Mouse (Mus musculus): ENCODE measurements around the gene Olfr623. TPM values are rescaled to one million over a fixed set of nuclear protein-coding genes. Genes with fewer than 3 reads are reported as not detected.

Olfr623 gene
- polyA plus RNA-seq, 1 experiment from 2014 or later, result not detected

- Histone ChIP-seq H3K36me3 (ENCODE audit: control insufficient read depth, insufficient read depth, low read length) (no peaks in the 10 kb centered on the region), H3K4me1 (replicated peaks; ENCODE audit: control insufficient read depth, insufficient read depth) (no peaks in the 10 kb centered on the region), H3K4me3 (ENCODE audit: low read depth, low read length) (no peak within 1 kb of the TSS), H3K27ac (replicated peaks) (no peak within 1 kb of the TSS), H3K4me2 (replicated peaks; ENCODE audit: low read depth) (no peak within 1 kb of the TSS), H3K27me3 (ENCODE audit: control insufficient read depth, insufficient read depth, low read length) (no peaks in the 10 kb centered on the region), H3K9ac (ENCODE audit: low read length) (no peak within 1 kb of the TSS), H3K9me3 (ENCODE audit: control insufficient read depth, low read length) (no peaks in the 10 kb centered on the region)
- ATAC-seq (ENCODE audit: low FRiP score, low TSS enrichment) (no peak), DNase-seq (ENCODE audit: low spot score) (no peak)
- no peak for TF ChIP-seq CTCF (IDR thresholded peaks at IDR 0.05; ENCODE audit: low read depth)
- TF ChIP-seq EP300 (optimal IDR thresholded peaks at IDR 0.05), result no peak
- 65% methylated on average over 1 of the region's 1 CpGs for WGBS
Measured at GRCm38 (mm10) chr7:103642602-103643001, 20.9 kb downstream of the Olfr623 start, which contains the start of gene Olfr622. TSS of gene Olfr622 (minus strand) at chr7:103642702.

- no peak overlapping the region for H3K4me2 ChIP-seq (replicated peaks; ENCODE audit: low read depth)
- no peak overlapping the region for H3K27ac ChIP-seq (replicated peaks)
- H3K36me3 ChIP-seq (ENCODE audit: control insufficient read depth, insufficient read depth, low read length), result no peaks in the 10 kb centered on the region
- no peaks in the 10 kb centered on the region for H3K9me3 ChIP-seq (ENCODE audit: control insufficient read depth, low read length)
- no peaks in the 10 kb centered on the region for H3K4me1 ChIP-seq (replicated peaks; ENCODE audit: control insufficient read depth, insufficient read depth)
- DNase-seq (ENCODE audit: low spot score) (no peak), ATAC-seq (ENCODE audit: low FRiP score, low TSS enrichment) (no peak)
- H3K4me3 ChIP-seq (ENCODE audit: low read depth, low read length), result no peak overlapping the region
- no peaks in the 10 kb centered on the region for H3K27me3 ChIP-seq (ENCODE audit: control insufficient read depth, insufficient read depth, low read length)
- TF ChIP-seq EP300 (optimal IDR thresholded peaks at IDR 0.05) (no peak), CTCF (IDR thresholded peaks at IDR 0.05; ENCODE audit: low read depth) (no peak)
- no peak overlapping the region for H3K9ac ChIP-seq (ENCODE audit: low read length)
Measured at GRCm38 (mm10) chr7:103636795-103637194, 26.7 kb downstream of the Olfr623 start.

GRCm38 (mm10) chr7:103612434-103612833 is 51.1 kb downstream of the Olfr623 start, which contains the start of gene Olfr620:
TSS of gene Olfr620 (minus strand) at chr7:103612534.
- no peaks in the 10 kb centered on the region for H3K4me1 ChIP-seq (replicated peaks; ENCODE audit: control insufficient read depth, insufficient read depth)
- TF ChIP-seq EP300 (optimal IDR thresholded peaks at IDR 0.05) (no peak), CTCF (IDR thresholded peaks at IDR 0.05; ENCODE audit: low read depth) (no peak)
- H3K9me3 ChIP-seq (ENCODE audit: control insufficient read depth, low read length), result no peaks in the 10 kb centered on the region
- no peak within 1 kb of the TSS for H3K27ac ChIP-seq (replicated peaks)
- no peak within 1 kb of the TSS for H3K9ac ChIP-seq (ENCODE audit: low read length)
- DNase-seq (ENCODE audit: low spot score) (no peak), ATAC-seq (ENCODE audit: low FRiP score, low TSS enrichment) (no peak)
- no peaks in the 10 kb centered on the region for H3K27me3 ChIP-seq (ENCODE audit: control insufficient read depth, insufficient read depth, low read length)
- 62% methylated on average over 2 of the region's 2 CpGs for WGBS
- H3K4me3 ChIP-seq (ENCODE audit: low read depth, low read length), result no peak within 1 kb of the TSS
- H3K36me3 ChIP-seq (ENCODE audit: control insufficient read depth, insufficient read depth, low read length), result no peaks in the 10 kb centered on the region
- H3K4me2 ChIP-seq (replicated peaks; ENCODE audit: low read depth), result no peak within 1 kb of the TSS

Other genes starting within 250 kb of the Olfr623 start
- gene Usp17lc, start 248.6 kb downstream of the Olfr623 start, polyA plus RNA-seq (2015; fragmentation: Nextera tagmentation; extraction: Ambion mirVana), result not detected in 2 replicates
- not detected in 2 replicates for gene Olfr605, start 218.3 kb downstream of the Olfr623 start, polyA plus RNA-seq (2015; fragmentation: Nextera tagmentation; extraction: Ambion mirVana)
- gene Olfr606, start 214.7 kb downstream of the Olfr623 start, polyA plus RNA-seq (2015; fragmentation: Nextera tagmentation; extraction: Ambion mirVana), result not detected in 2 replicates
- not detected in 2 replicates for gene Olfr607, start 199.5 kb downstream of the Olfr623 start, polyA plus RNA-seq (2015; fragmentation: Nextera tagmentation; extraction: Ambion mirVana)
- gene Olfr608, start 193.8 kb downstream of the Olfr623 start, polyA plus RNA-seq (2015; fragmentation: Nextera tagmentation; extraction: Ambion mirVana), result not detected in 2 replicates
- gene Olfr609, start 165.6 kb downstream of the Olfr623 start, polyA plus RNA-seq (2015; fragmentation: Nextera tagmentation; extraction: Ambion mirVana), result not detected in 2 replicates
- gene Olfr610, start 151.6 kb downstream of the Olfr623 start, polyA plus RNA-seq (2015; fragmentation: Nextera tagmentation; extraction: Ambion mirVana), result not detected in 2 replicates
- not detected in 2 replicates for gene Olfr611, start 142.9 kb downstream of the Olfr623 start, polyA plus RNA-seq (2015; fragmentation: Nextera tagmentation; extraction: Ambion mirVana)
- gene Olfr612, start 121.0 kb downstream of the Olfr623 start, polyA plus RNA-seq (2015; fragmentation: Nextera tagmentation; extraction: Ambion mirVana), result not detected in 2 replicates
- gene Olfr613, start 115.6 kb downstream of the Olfr623 start, polyA plus RNA-seq (2015; fragmentation: Nextera tagmentation; extraction: Ambion mirVana), result not detected in 2 replicates
- gene Olfr615, start 107.6 kb downstream of the Olfr623 start, polyA plus RNA-seq (2015; fragmentation: Nextera tagmentation; extraction: Ambion mirVana), result not detected in 2 replicates
- gene Olfr616, start 94.6 kb downstream of the Olfr623 start, polyA plus RNA-seq (2015; fragmentation: Nextera tagmentation; extraction: Ambion mirVana), result not detected in 2 replicates
- gene Olfr617, start 90.6 kb downstream of the Olfr623 start, polyA plus RNA-seq (2015; fragmentation: Nextera tagmentation; extraction: Ambion mirVana), result not detected in 2 replicates
- gene Olfr618, start 73.6 kb downstream of the Olfr623 start, polyA plus RNA-seq (2015; fragmentation: Nextera tagmentation; extraction: Ambion mirVana), result 0.10 and 0.22 TPM in 2 replicates
- gene Olfr619, start 63.1 kb downstream of the Olfr623 start, polyA plus RNA-seq (2015; fragmentation: Nextera tagmentation; extraction: Ambion mirVana), result not detected in 2 replicates
- 0.10 TPM in 1 of 2 replicates, not detected in the other for gene Olfr620, start 51.2 kb downstream of the Olfr623 start, polyA plus RNA-seq (2015; fragmentation: Nextera tagmentation; extraction: Ambion mirVana)
- gene Olfr622, start 21.0 kb downstream of the Olfr623 start, polyA plus RNA-seq (2015; fragmentation: Nextera tagmentation; extraction: Ambion mirVana), result not detected in 2 replicates
- gene Olfr624, start 7.5 kb upstream of the Olfr623 start, polyA plus RNA-seq (2015; fragmentation: Nextera tagmentation; extraction: Ambion mirVana), result 0.02 TPM in 1 of 2 replicates, not detected in the other
- gene Olfr625-ps1, start 19.0 kb upstream of the Olfr623 start, polyA plus RNA-seq (2015; fragmentation: Nextera tagmentation; extraction: Ambion mirVana), result not detected in 2 replicates
- not detected in 2 replicates for gene Olfr243, start 51.0 kb upstream of the Olfr623 start, polyA plus RNA-seq (2015; fragmentation: Nextera tagmentation; extraction: Ambion mirVana)
- not detected in 2 replicates for gene Olfr628, start 66.7 kb upstream of the Olfr623 start, polyA plus RNA-seq (2015; fragmentation: Nextera tagmentation; extraction: Ambion mirVana)
- gene Olfr629, start 81.2 kb upstream of the Olfr623 start, polyA plus RNA-seq (2015; fragmentation: Nextera tagmentation; extraction: Ambion mirVana), result not detected in 2 replicates
- not detected in 2 replicates for gene Olfr630, start 93.6 kb upstream of the Olfr623 start, polyA plus RNA-seq (2015; fragmentation: Nextera tagmentation; extraction: Ambion mirVana)
- not detected in 2 replicates for gene Olfr69, start 107.9 kb upstream of the Olfr623 start, polyA plus RNA-seq (2015; fragmentation: Nextera tagmentation; extraction: Ambion mirVana)
- gene Olfr68, start 116.0 kb upstream of the Olfr623 start, polyA plus RNA-seq (2015; fragmentation: Nextera tagmentation; extraction: Ambion mirVana), result 0.02 TPM in 1 of 2 replicates, not detected in the other
- gene Olfr67, start 128.1 kb upstream of the Olfr623 start, polyA plus RNA-seq (2015; fragmentation: Nextera tagmentation; extraction: Ambion mirVana), result not detected in 2 replicates
- 137 and 177 TPM in 2 replicates for gene Hbb-bt, start 150.3 kb upstream of the Olfr623 start, polyA plus RNA-seq (2015; fragmentation: Nextera tagmentation; extraction: Ambion mirVana)
- 597 and 747 TPM in 2 replicates for gene Hbb-bs, start 164.4 kb upstream of the Olfr623 start, polyA plus RNA-seq (2015; fragmentation: Nextera tagmentation; extraction: Ambion mirVana)
- not detected in 2 replicates for gene Hbb-bh2, start 176.8 kb upstream of the Olfr623 start, polyA plus RNA-seq (2015; fragmentation: Nextera tagmentation; extraction: Ambion mirVana)
- not detected in 2 replicates for gene Hbb-bh1, start 179.5 kb upstream of the Olfr623 start, polyA plus RNA-seq (2015; fragmentation: Nextera tagmentation; extraction: Ambion mirVana)
- gene Hbb-y, start 189.5 kb upstream of the Olfr623 start, polyA plus RNA-seq (2015; fragmentation: Nextera tagmentation; extraction: Ambion mirVana), result not detected in 2 replicates
- gene Olfr66, start 222.6 kb upstream of the Olfr623 start, polyA plus RNA-seq (2015; fragmentation: Nextera tagmentation; extraction: Ambion mirVana), result not detected in 2 replicates
- gene Olfr64, start 230.8 kb upstream of the Olfr623 start, polyA plus RNA-seq (2015; fragmentation: Nextera tagmentation; extraction: Ambion mirVana), result not detected in 2 replicates
- gene Olfr65, start 239.8 kb upstream of the Olfr623 start, polyA plus RNA-seq (2015; fragmentation: Nextera tagmentation; extraction: Ambion mirVana), result not detected in 2 replicates